ENCODE assay signal across 24 mouse cellular contexts in the genomic region with DNA sequence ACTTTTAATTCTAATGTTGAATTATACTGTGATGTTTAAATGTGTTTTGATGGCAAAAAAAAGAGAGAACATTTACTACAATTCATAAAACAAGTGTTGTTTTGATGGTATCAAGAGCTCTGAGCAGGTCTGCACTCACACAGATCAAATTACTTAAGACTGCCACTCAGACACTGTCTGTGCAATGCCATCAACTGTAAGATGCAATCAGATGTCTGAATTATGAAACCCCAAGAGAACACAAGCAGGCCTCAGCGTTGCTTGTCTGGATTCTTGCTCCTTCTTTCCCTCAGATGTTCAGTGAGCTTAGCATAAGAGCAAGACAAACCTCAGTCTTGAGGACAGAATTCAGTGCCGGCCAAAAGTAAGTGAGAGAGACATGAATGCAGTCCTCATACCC. TPM values are rescaled to one million over a fixed set of nuclear protein-coding genes. Genes with fewer than 3 reads are reported as not detected.
DNase-seq lines count a peak whose midpoint lies in the region; ATAC-seq lines count a peak whose summit lies in the region.
"Had no signal": no experiment of that assay in that cellular context is flagged by ENCODE, and none has a peak within 500 bp of the region (broad histone marks: within the 10 kb centered on the region; RNA-seq: fewer than 3 reads in every experiment).

No protein-coding gene starts in this region.

- no peak overlapping the region for H3K4me2 ChIP-seq in hindbrain, embryonic 11.5 days (replicated peaks; ENCODE audit: low read depth, low read length)

- H3K9ac ChIP-seq in hindbrain, embryonic 11.5 days (ENCODE audit: low read depth, low read length), result no peak overlapping the region

- no peak overlapping the region for H3K4me3 ChIP-seq in hindbrain, embryonic 11.5 days (ENCODE audit: low read depth, low read length)

- no peaks in the 10 kb centered on the region for H3K4me1 ChIP-seq in hindbrain, embryonic 11.5 days (replicated peaks; ENCODE audit: control insufficient read depth, insufficient read depth, low read length)

- WGBS in hindbrain, embryonic 11.5 days, result 84% methylated on average over 2 of the region's 2 CpGs

- DNase-seq in 416B (ENCODE audit: low read depth), result peak; percentile 55
- peak; percentile 73 for DNase-seq in MN1 (ENCODE audit: low spot score)
- no peak for DNase-seq in urinary bladder, postnatal 36 days (ENCODE audit: low spot score in 2 of 2)
- no peak for DNase-seq in hindbrain, embryonic 11.5 days (ENCODE audit: low spot score)
- DNase-seq in embryo, embryonic 9.5 days (ENCODE audit: extremely low spot score), result no peak
- no peak for DNase-seq in urinary bladder, adult 2 months (ENCODE audit: low spot score)
- DNase-seq: adrenal gland, adult 2 months; adrenal gland, adult 8-10 months; adrenal gland, postnatal 10 days; adrenal gland, postnatal 14 days; adrenal gland, postnatal 25 days; adrenal gland, postnatal 36 days; B cell, adult 2 months; cerebellum, adult 11 months; cerebellum, adult 11-12 months; cerebellum, adult 18-20 months; cerebellum, adult 2 months had no signal

- H3K27ac ChIP-seq in hindbrain, embryonic 11.5 days (ENCODE audit: low read depth, low read length), result no peak overlapping the region

- ATAC-seq in granulocyte monocyte progenitor cell, adult 5-6 weeks (replicated peaks; ENCODE audit: poor library complexity, severe bottlenecking), result peak; percentile 75
- peak; percentile 58; the same call in 1 of the 2 replicates for ATAC-seq in megakaryocyte progenitor cell, adult 5-6 weeks (replicated peaks; ENCODE audit: poor library complexity)
- ATAC-seq in hindbrain, embryonic 11.5 days (ENCODE audit: low FRiP score), result no peak
- ATAC-seq: activated CD4-positive, CD25-positive, alpha-beta regulatory T cell, adult 4 months; CD4-positive, CD25-positive, alpha-beta regulatory T cell, adult 4 months; Patski had no signal

- no peaks in the 10 kb centered on the region for H3K9me3 ChIP-seq in hindbrain, embryonic 11.5 days (ENCODE audit: control insufficient read depth, low read length)
- H3K9me3 ChIP-seq: G1E had no signal

- no peaks in the 10 kb centered on the region for H3K27me3 ChIP-seq in hindbrain, embryonic 11.5 days (ENCODE audit: control insufficient read depth, insufficient read depth, low read length)
- H3K27me3 ChIP-seq: CH12.LX had no signal

- H3K36me3 ChIP-seq in hindbrain, embryonic 11.5 days (ENCODE audit: control insufficient read depth, insufficient read depth, low read length), result no peaks in the 10 kb centered on the region
- H3K36me3 ChIP-seq: G1E had no signal

RNA-seq across cellular contexts. Expression of a gene that starts 26.6 kb away (rescaled TPM):
- 7.2 and 11.5 TPM in 2 replicates for total RNA-seq in granulocyte monocyte progenitor cell, adult 5-6 weeks (2014; fragmentation: Nextera tagmentation)
- total RNA-seq in granulocyte monocyte progenitor cell, adult 5-6 weeks (2017), result 4.5 and 6.8 TPM in 2 replicates
- total RNA-seq in megakaryocyte progenitor cell, adult 5-6 weeks (2015), result 6.5 and 7.6 TPM in 2 replicates
- total RNA-seq in megakaryocyte progenitor cell, adult 5-6 weeks (2017), result 4.3 and 4.8 TPM in 2 replicates
- polyA plus RNA-seq in hindbrain, embryonic 11.5 days (2014; fragmentation: Nextera tagmentation; extraction: Ambion mirVana), result 23.1 and 23.2 TPM in 2 replicates
- 6.7 and 7.8 TPM in 2 replicates for polyA plus RNA-seq in urinary bladder, adult 2 months (2012; rRNA removed)

Comparison
In these comparisons a context has a peak if more than half of its experiments do, and no peak if none do; other contexts are left out.
1. DNase-seq: peak in 416B (single experiment) and MN1 (single experiment); none in urinary bladder, postnatal 36 days (0 of 2), hindbrain, embryonic 11.5 days (single experiment), embryo, embryonic 9.5 days (single experiment) and urinary bladder, adult 2 months (single experiment).